Mouse (Mus musculus): ENCODE data around the gene Zfp414. TPM values are rescaled to one million over a fixed set of nuclear protein-coding genes. Genes with fewer than 3 reads are reported as not detected.

Gene Zfp414
- polyA plus RNA-seq, 1 experiment from 2014 or later, result 71.8 TPM

DNA sequence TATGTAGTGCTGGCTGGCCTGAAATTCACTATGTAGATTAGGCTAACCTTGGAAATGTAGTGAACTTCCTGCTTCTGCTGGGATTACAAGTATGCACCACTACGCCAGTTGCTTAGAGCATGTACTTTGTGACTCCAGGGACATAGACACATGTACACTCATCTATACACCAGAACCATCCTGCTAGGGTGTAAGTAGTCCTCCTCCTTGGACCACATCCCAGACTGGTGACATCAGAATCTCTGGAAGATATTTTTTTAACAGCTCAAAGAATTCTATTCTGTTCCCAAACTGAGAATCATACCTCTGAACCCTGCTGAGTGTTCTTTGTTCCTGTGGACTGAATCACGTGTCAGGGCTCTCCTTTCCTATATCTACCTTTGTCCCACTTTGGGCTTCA, 8.1 kb downstream of the Zfp414 start:
- H3K9ac ChIP-seq (ENCODE audit: low read length), result no peak overlapping the region
- ATAC-seq (replicated peaks; ENCODE audit: low FRiP score) (no peak), DNase-seq (ENCODE audit: low spot score) (no peak)
- WGBS, result 88% methylated on average over 2 of the region's 2 CpGs
- H3K36me3 ChIP-seq (ENCODE audit: control insufficient read depth, insufficient read depth, low read length), result no peaks in the 10 kb centered on the region
- no peaks in the 10 kb centered on the region for H3K27me3 ChIP-seq (ENCODE audit: control insufficient read depth, insufficient read depth, low read length)
- no peak overlapping the region for H3K27ac ChIP-seq (ENCODE audit: low read depth, low read length)
- H3K9me3 ChIP-seq (ENCODE audit: control insufficient read depth, low read length), result no peaks in the 10 kb centered on the region
- H3K4me1 ChIP-seq (replicated peaks; ENCODE audit: control insufficient read depth, insufficient read depth, low read length), result no peaks in the 10 kb centered on the region
- no peak overlapping the region for H3K4me3 ChIP-seq (ENCODE audit: low read depth, low read length)
- H3K4me2 ChIP-seq (ENCODE audit: low read depth, low read length, severe bottlenecking), result no peak overlapping the region

DNA sequence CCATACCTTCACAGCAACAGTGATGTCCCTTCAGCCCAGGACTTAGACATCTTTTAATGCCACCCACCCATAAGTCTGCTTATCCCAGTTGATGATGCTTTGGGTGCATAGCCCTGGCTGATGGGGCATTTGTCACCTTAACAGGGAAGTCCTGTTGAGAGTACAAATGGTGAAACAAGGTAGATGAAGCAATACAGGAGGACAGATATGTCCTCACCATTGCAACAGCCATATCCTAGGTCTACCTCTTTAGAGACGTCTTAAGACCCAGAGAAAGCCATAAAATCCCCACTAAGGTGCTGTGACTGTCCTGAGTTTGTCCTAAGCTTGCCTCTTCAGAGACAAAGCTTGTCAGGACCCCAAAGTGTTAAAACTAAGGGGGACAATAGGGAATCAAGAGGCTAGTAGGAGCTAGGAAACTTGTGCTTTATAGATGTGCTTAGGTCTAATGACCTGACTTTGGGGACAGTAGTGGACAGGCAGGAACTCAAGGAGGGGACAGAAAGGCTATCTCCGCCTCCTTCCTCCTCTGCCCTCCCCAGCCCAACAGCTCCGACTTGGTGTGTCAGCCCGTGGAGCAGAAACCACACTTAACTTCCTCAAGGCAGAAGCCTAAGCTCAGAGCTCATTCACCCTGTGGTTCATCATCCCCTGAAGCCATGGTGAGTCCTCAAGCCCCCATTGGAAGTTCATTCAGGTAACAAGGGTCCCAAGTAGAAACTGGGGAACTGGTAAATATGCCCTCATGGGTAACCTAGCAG, 8.8 kb downstream of the Zfp414 start, which contains the start of gene Pram1:
TSS of gene Pram1 (plus strand) at position 541 of the 761 bp plus-strand sequence.
- Histone ChIP-seq H3K4me1 (replicated peaks; ENCODE audit: control insufficient read depth, insufficient read depth, low read length) (no peaks in the 10 kb centered on the region), H3K4me2 (ENCODE audit: low read depth, low read length, severe bottlenecking) (no peak within 1 kb of the TSS), H3K27me3 (ENCODE audit: control insufficient read depth, insufficient read depth, low read length) (no peaks in the 10 kb centered on the region), H3K9ac (ENCODE audit: low read length) (no peak within 1 kb of the TSS), H3K36me3 (ENCODE audit: control insufficient read depth, insufficient read depth, low read length) (no peaks in the 10 kb centered on the region), H3K9me3 (ENCODE audit: control insufficient read depth, low read length) (no peaks in the 10 kb centered on the region), H3K4me3 (ENCODE audit: low read depth, low read length) (no peak within 1 kb of the TSS), H3K27ac (ENCODE audit: low read depth, low read length) (no peak within 1 kb of the TSS)
- WGBS, result 88% methylated on average over 4 of the region's 4 CpGs
- DNase-seq (ENCODE audit: low spot score) (no peak), ATAC-seq (replicated peaks; ENCODE audit: low FRiP score) (no peak)

DNA sequence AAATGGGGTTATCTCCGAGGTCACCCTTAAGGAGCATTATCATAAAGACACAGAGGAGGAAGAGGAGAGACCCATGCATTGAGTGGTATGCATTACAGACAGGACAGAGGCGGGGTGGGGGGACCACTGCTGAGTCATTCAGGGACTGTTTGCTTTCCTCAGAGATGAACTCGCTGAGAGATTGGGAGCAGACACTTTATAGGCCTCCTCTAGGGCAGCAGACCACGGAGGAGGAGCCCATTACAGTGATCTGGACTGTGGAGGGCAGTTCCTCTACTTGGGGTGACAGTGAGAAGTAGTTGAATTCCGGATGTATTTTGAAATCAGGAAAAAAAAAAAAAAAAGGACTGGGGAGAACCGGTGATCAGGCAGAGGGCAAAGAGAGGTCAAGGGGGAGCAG, 10.9 kb downstream of the Zfp414 start:
- Histone ChIP-seq H3K9me3 (ENCODE audit: control insufficient read depth, low read length) (no peaks in the 10 kb centered on the region), H3K27ac (ENCODE audit: low read depth, low read length) (no peak overlapping the region), H3K4me3 (ENCODE audit: low read depth, low read length) (no peak overlapping the region), H3K9ac (ENCODE audit: low read length) (no peak overlapping the region), H3K4me1 (replicated peaks; ENCODE audit: control insufficient read depth, insufficient read depth, low read length) (no peaks in the 10 kb centered on the region), H3K27me3 (ENCODE audit: control insufficient read depth, insufficient read depth, low read length) (no peaks in the 10 kb centered on the region), H3K4me2 (ENCODE audit: low read depth, low read length, severe bottlenecking) (no peak overlapping the region), H3K36me3 (ENCODE audit: control insufficient read depth, insufficient read depth, low read length) (peaks cover 5% of the 10 kb centered on the region; the same call in 1 of the 2 replicates)
- WGBS, result 73% methylated on average over 6 of the region's 6 CpGs
- ATAC-seq (replicated peaks; ENCODE audit: low FRiP score) (no peak), DNase-seq (ENCODE audit: low spot score) (no peak)

DNA sequence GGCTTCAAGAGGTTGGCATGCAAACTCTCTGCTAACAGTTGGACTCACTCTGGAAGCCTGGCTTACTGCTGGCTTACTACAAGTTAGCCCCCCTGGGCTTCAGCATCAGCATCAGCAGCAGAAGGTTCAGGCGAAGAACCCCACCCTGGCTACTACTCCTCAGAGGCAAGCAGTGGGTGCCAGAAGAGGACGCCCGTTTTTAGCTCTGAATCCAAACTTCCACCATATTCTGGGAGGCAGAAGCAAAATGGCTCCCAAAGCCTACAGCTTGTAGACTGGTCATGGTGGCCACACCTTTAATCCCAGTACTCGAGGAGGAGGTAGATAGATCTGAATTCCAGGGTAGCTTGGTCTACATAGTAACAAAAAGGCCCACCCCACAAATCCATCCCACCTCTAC, 15.2 kb downstream of the Zfp414 start:
- WGBS, result 95% methylated on average over 4 of the region's 4 CpGs
- Histone ChIP-seq H3K36me3 (ENCODE audit: control insufficient read depth, insufficient read depth, low read length) (peaks cover 20% of the 10 kb centered on the region; the same call in 1 of the 2 replicates), H3K4me2 (ENCODE audit: low read depth, low read length, severe bottlenecking) (no peak overlapping the region), H3K9ac (ENCODE audit: low read length) (no peak overlapping the region), H3K9me3 (ENCODE audit: control insufficient read depth, low read length) (no peaks in the 10 kb centered on the region), H3K4me1 (replicated peaks; ENCODE audit: control insufficient read depth, insufficient read depth, low read length) (no peaks in the 10 kb centered on the region), H3K27me3 (ENCODE audit: control insufficient read depth, insufficient read depth, low read length) (no peaks in the 10 kb centered on the region), H3K4me3 (ENCODE audit: low read depth, low read length) (no peak overlapping the region), H3K27ac (ENCODE audit: low read depth, low read length) (no peak overlapping the region)
- no peak for ATAC-seq (replicated peaks; ENCODE audit: low FRiP score)
- peak; percentile 51 for DNase-seq (ENCODE audit: low spot score)

DNA sequence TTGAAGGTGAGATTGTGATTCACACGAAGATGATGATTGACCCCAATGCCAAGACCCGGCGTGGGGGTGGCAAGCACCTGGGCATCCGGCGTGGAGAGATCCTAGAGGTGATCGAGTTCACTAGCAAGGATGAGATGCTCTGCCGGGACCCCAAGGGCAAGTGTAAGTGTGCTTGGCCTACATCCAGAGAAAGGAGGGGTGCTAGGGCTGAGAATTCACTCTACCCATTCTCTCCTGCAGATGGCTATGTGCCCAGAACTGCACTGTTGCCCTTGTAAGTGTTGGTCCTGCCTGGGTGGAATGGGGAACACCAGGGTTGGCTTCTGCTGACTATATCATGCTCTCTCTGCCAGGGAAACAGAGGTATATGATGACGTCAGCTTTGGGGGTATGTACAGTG, 16.2 kb downstream of the Zfp414 start:
- Histone ChIP-seq H3K9ac (ENCODE audit: low read length) (no peak overlapping the region), H3K4me2 (ENCODE audit: low read depth, low read length, severe bottlenecking) (no peak overlapping the region), H3K9me3 (ENCODE audit: control insufficient read depth, low read length) (no peaks in the 10 kb centered on the region), H3K27ac (ENCODE audit: low read depth, low read length) (no peak overlapping the region), H3K4me3 (ENCODE audit: low read depth, low read length) (no peak overlapping the region), H3K4me1 (replicated peaks; ENCODE audit: control insufficient read depth, insufficient read depth, low read length) (no peaks in the 10 kb centered on the region), H3K36me3 (ENCODE audit: control insufficient read depth, insufficient read depth, low read length) (peaks cover 28% of the 10 kb centered on the region; the same call in 1 of the 2 replicates), H3K27me3 (ENCODE audit: control insufficient read depth, insufficient read depth, low read length) (no peaks in the 10 kb centered on the region)
- 95% methylated on average over 8 of the region's 8 CpGs for WGBS
- no peak for DNase-seq (ENCODE audit: low spot score)
- no peak for ATAC-seq (replicated peaks; ENCODE audit: low FRiP score)

DNA sequence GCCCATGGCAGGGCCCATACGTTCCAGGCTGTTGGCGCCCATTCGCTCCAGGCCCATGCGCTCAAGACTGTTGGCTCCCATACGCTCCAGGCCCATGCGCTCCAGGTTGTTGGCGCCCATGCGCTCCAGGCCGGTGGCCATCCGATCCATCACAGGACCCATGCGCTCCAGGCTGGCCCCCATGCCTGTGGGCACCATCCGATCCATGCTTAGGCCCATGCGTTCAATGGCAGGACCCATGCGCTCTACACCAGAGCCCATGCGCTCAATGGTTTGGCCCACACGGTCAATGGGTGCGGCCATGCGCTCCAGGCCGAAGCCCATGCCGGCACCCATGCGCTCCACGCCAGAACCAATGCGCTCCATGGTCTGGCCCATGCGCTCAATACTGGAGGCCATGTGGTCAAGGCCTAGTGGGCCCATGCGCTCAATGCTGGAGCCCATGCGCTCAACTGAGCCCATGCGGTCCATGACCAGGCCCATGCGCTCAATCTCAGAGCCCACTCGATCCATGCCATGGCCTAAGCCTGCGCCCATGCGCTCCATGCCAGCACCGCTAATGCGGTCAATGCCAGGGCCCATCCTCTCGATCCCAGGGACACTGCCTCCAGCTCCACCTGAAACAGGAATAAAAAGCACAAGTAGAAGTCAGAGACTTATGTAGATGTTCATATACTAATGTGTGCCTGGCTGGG, 21.0 kb downstream of the Zfp414 start:
- H3K27ac ChIP-seq (ENCODE audit: low read depth, low read length), result no peak overlapping the region

DNA sequence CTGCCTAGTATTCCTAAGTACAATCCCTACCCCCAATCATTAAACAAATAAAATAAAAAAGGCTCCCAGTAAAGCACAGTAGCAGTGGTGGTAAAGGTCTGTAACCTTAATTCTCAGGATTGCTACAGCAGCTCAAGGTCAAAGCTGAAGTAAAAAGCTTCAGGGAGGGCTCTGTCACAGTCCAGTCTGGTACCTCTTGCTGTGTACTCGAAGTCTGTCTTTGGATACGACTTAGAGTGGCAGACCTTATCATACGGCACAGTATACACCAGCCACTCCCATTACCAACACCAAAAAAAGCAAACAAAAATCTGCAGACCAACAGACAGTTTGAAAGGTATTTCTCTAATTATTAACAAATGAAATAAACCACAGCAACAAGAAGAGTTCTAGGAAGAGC, 37.9 kb downstream of the Zfp414 start:
- WGBS, result 85% methylated on average over 3 of the region's 3 CpGs
- H3K4me3 ChIP-seq (ENCODE audit: low read depth, low read length), result no peak overlapping the region
- DNase-seq (ENCODE audit: low spot score) (no peak), ATAC-seq (replicated peaks; ENCODE audit: low FRiP score) (no peak)
- H3K4me2 ChIP-seq (ENCODE audit: low read depth, low read length, severe bottlenecking), result no peak overlapping the region
- H3K27ac ChIP-seq (ENCODE audit: low read depth, low read length), result no peak overlapping the region
- H3K9ac ChIP-seq (ENCODE audit: low read length), result no peak overlapping the region
- H3K4me1 ChIP-seq (replicated peaks; ENCODE audit: control insufficient read depth, insufficient read depth, low read length), result no peaks in the 10 kb centered on the region
- peaks cover 13% of the 10 kb centered on the region for H3K36me3 ChIP-seq (ENCODE audit: control insufficient read depth, insufficient read depth, low read length)
- no peaks in the 10 kb centered on the region for H3K27me3 ChIP-seq (ENCODE audit: control insufficient read depth, insufficient read depth, low read length)
- H3K9me3 ChIP-seq (ENCODE audit: control insufficient read depth, low read length), result no peaks in the 10 kb centered on the region

More for the DNA sequence above, 21.0 kb downstream of the Zfp414 start:
- Histone ChIP-seq H3K4me3 (ENCODE audit: low read depth, low read length) (no peak overlapping the region), H3K9ac (ENCODE audit: low read length) (no peak overlapping the region), H3K4me2 (ENCODE audit: low read depth, low read length, severe bottlenecking) (no peak overlapping the region), H3K27me3 (ENCODE audit: control insufficient read depth, insufficient read depth, low read length) (no peaks in the 10 kb centered on the region), H3K9me3 (ENCODE audit: control insufficient read depth, low read length) (no peaks in the 10 kb centered on the region), H3K36me3 (ENCODE audit: control insufficient read depth, insufficient read depth, low read length) (peaks cover 25% of the 10 kb centered on the region; the same call in 1 of the 2 replicates), H3K4me1 (replicated peaks; ENCODE audit: control insufficient read depth, insufficient read depth, low read length) (no peaks in the 10 kb centered on the region)
- 98% methylated on average over 34 of the region's 34 CpGs for WGBS
- no peak; the same call in 1 of the 2 replicates for ATAC-seq (replicated peaks; ENCODE audit: low FRiP score)
- peak; percentile 51 for DNase-seq (ENCODE audit: low spot score)

DNA sequence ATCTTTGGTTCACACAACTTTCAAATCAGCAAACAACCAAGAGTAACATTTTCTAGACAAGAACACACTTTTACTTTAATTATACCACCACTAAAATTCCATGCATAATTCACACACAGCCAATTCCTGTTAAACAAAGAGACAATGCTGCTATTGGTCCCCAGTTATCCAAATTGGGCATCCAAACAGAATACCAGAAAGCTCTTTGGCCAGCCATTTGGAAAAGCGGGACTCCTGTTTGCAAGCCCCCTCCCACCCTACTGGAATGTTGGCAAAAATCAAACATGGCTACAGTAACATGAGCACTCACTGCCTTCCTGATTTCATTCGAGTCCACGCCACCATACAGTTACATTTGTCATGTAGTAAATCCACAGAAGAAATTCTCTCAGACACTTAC, 40.8 kb downstream of the Zfp414 start:
- peaks cover 4% of the 10 kb centered on the region for H3K36me3 ChIP-seq (ENCODE audit: control insufficient read depth, insufficient read depth, low read length)
- no peak for ATAC-seq (replicated peaks; ENCODE audit: low FRiP score)
- H3K9ac ChIP-seq (ENCODE audit: low read length), result no peak overlapping the region

More for the DNA sequence above, 40.8 kb downstream of the Zfp414 start:
- Histone ChIP-seq H3K4me3 (ENCODE audit: low read depth, low read length) (no peak overlapping the region), H3K4me1 (replicated peaks; ENCODE audit: control insufficient read depth, insufficient read depth, low read length) (no peaks in the 10 kb centered on the region), H3K27me3 (ENCODE audit: control insufficient read depth, insufficient read depth, low read length) (no peaks in the 10 kb centered on the region), H3K4me2 (ENCODE audit: low read depth, low read length, severe bottlenecking) (no peak overlapping the region), H3K9me3 (ENCODE audit: control insufficient read depth, low read length) (no peaks in the 10 kb centered on the region), H3K27ac (ENCODE audit: low read depth, low read length) (no peak overlapping the region)
- DNase-seq (ENCODE audit: low spot score), result no peak
- 91% methylated on average over 3 of the region's 3 CpGs for WGBS

Measured in forebrain, embryonic 11.5 days (tissue).